Mouse (Mus musculus): ENCODE measurements around the gene Exosc5. TPM values are rescaled to one million over a fixed set of nuclear protein-coding genes. Genes with fewer than 3 reads are reported as not detected.
A peak's percentile ranks its signal among the peaks of the same experiment; 100 is the strongest.

The Exosc5 gene
- 75.6 and 80.6 TPM in 2 replicates for polyA plus RNA-seq (2016; fragmentation: Nextera tagmentation; extraction: Ambion mirVana)

GRCm38 (mm10) chr7:25658657-25659472 lies at the start of gene Exosc5, which contains the start of gene Bckdha:
TSS of gene Exosc5 (plus strand) at chr7:25659164.
TSS of gene Bckdha (minus strand) at chr7:25658981.
- ATAC-seq (ENCODE audit: insufficient number of reproducible peaks, insufficient read depth, low FRiP score, low TSS enrichment), result peak; percentile 96
- Histone ChIP-seq H3K27me3 (no peaks in the 10 kb centered on the region), H3K36me3 (peaks cover 12% of the 10 kb centered on the region), H3K4me1 (peaks cover 24% of the 10 kb centered on the region), H3K4me2 (replicated peaks) (peak within 1 kb of the TSS; percentile 81), H3K4me3 (peak within 1 kb of the TSS; percentile 59), H3K27ac (0 out of 2 replicates have a peak within 1 kb of the TSS, but pooled peaks have one; percentile 12), H3K9ac (peak within 1 kb of the TSS; percentile 65), H3K9me3 (no peaks in the 10 kb centered on the region)
- WGBS, result under 1% methylated on average over 50 of the region's 50 CpGs

- H3K27me3 ChIP-seq, result no peaks in the 10 kb centered on the region
- WGBS, result 26% methylated on average over 6 of the region's 6 CpGs
- H3K4me1 ChIP-seq, result no peaks in the 10 kb centered on the region
- no peak for ATAC-seq (ENCODE audit: insufficient number of reproducible peaks, insufficient read depth, low FRiP score, low TSS enrichment)
- no peak overlapping the region for H3K4me3 ChIP-seq
- H3K4me2 ChIP-seq (replicated peaks), result no peak overlapping the region
- H3K27ac ChIP-seq, result no peak overlapping the region
- H3K36me3 ChIP-seq, result no peaks in the 10 kb centered on the region
- H3K9me3 ChIP-seq, result no peaks in the 10 kb centered on the region
- H3K9ac ChIP-seq, result no peak overlapping the region
Measured at GRCm38 (mm10) chr7:25610056-25610455, 48.9 kb upstream of the Exosc5 start.

GRCm38 (mm10) chr7:25611501-25611900 lies 47.5 kb upstream of the Exosc5 start:
- WGBS, result 39% methylated on average over 7 of the region's 7 CpGs
- Histone ChIP-seq H3K36me3 (no peaks in the 10 kb centered on the region), H3K4me1 (no peaks in the 10 kb centered on the region), H3K4me3 (no peak overlapping the region), H3K27ac (no peak overlapping the region), H3K9me3 (no peaks in the 10 kb centered on the region), H3K9ac (no peak overlapping the region), H3K4me2 (replicated peaks) (no peak overlapping the region), H3K27me3 (no peaks in the 10 kb centered on the region)
- no peak for ATAC-seq (ENCODE audit: insufficient number of reproducible peaks, insufficient read depth, low FRiP score, low TSS enrichment)

- no peak for ATAC-seq (ENCODE audit: insufficient number of reproducible peaks, insufficient read depth, low FRiP score, low TSS enrichment)
- Histone ChIP-seq H3K36me3 (no peaks in the 10 kb centered on the region), H3K4me1 (no peaks in the 10 kb centered on the region), H3K9me3 (no peaks in the 10 kb centered on the region), H3K9ac (no peak overlapping the region), H3K4me2 (replicated peaks) (no peak overlapping the region), H3K4me3 (no peak overlapping the region), H3K27me3 (no peaks in the 10 kb centered on the region), H3K27ac (no peak overlapping the region)
- WGBS, result 86% methylated on average over 5 of the region's 5 CpGs
Measured at GRCm38 (mm10) chr7:25614086-25614485, 44.9 kb upstream of the Exosc5 start.

- H3K9ac ChIP-seq, result no peak overlapping the region
- no peak overlapping the region for H3K27ac ChIP-seq
- no peaks in the 10 kb centered on the region for H3K27me3 ChIP-seq
- ATAC-seq (ENCODE audit: insufficient number of reproducible peaks, insufficient read depth, low FRiP score, low TSS enrichment), result no peak
- no peak overlapping the region for H3K4me3 ChIP-seq
- H3K4me2 ChIP-seq (replicated peaks), result no peak overlapping the region
- H3K9me3 ChIP-seq, result no peaks in the 10 kb centered on the region
- H3K4me1 ChIP-seq, result peaks cover 5% of the 10 kb centered on the region
- WGBS, result 67% methylated on average over 21 of the region's 21 CpGs
- H3K36me3 ChIP-seq, result no peaks in the 10 kb centered on the region
Measured at GRCm38 (mm10) chr7:25614831-25615705, 43.9 kb upstream of the Exosc5 start.

GRCm38 (mm10) chr7:25615706-25616011 lies 43.3 kb upstream of the Exosc5 start, which contains the start of gene Erich4:
TSS of gene Erich4 (minus strand) at chr7:25615892.
- H3K9me3 ChIP-seq, result no peaks in the 10 kb centered on the region
- no peak within 1 kb of the TSS for H3K27ac ChIP-seq
- no peak within 1 kb of the TSS for H3K4me3 ChIP-seq
- H3K4me2 ChIP-seq (replicated peaks), result no peak within 1 kb of the TSS
- peaks cover 5% of the 10 kb centered on the region for H3K4me1 ChIP-seq
- WGBS, result 73% methylated on average over 5 of the region's 5 CpGs
- no peak within 1 kb of the TSS for H3K9ac ChIP-seq
- ATAC-seq (ENCODE audit: insufficient number of reproducible peaks, insufficient read depth, low FRiP score, low TSS enrichment), result no peak
- H3K27me3 ChIP-seq, result no peaks in the 10 kb centered on the region
- no peaks in the 10 kb centered on the region for H3K36me3 ChIP-seq

- no peak for ATAC-seq (ENCODE audit: insufficient number of reproducible peaks, insufficient read depth, low FRiP score, low TSS enrichment)
Measured at GRCm38 (mm10) chr7:25617376-25618160, 41.4 kb upstream of the Exosc5 start.

GRCm38 (mm10) chr7:25618865-25619721 lies 39.9 kb upstream of the Exosc5 start, which contains the start of gene Dmac2:
TSS of gene Dmac2 (plus strand) at chr7:25619414.
- Histone ChIP-seq H3K9ac (peak within 1 kb of the TSS; percentile 50), H3K36me3 (peaks cover 10% of the 10 kb centered on the region), H3K27ac (no peak within 1 kb of the TSS), H3K4me3 (peak within 1 kb of the TSS; percentile 64), H3K4me2 (replicated peaks) (peak within 1 kb of the TSS; percentile 59), H3K9me3 (no peaks in the 10 kb centered on the region), H3K4me1 (peaks cover 5% of the 10 kb centered on the region), H3K27me3 (no peaks in the 10 kb centered on the region)
- WGBS, result 1% methylated on average over 53 of the region's 53 CpGs
- ATAC-seq (ENCODE audit: insufficient number of reproducible peaks, insufficient read depth, low FRiP score, low TSS enrichment), result peak; percentile 78

More at GRCm38 (mm10) chr7:25617376-25618160, 41.4 kb upstream of the Exosc5 start:
- no peak overlapping the region for H3K27ac ChIP-seq
- H3K9me3 ChIP-seq, result no peaks in the 10 kb centered on the region
- H3K36me3 ChIP-seq, result peaks cover 8% of the 10 kb centered on the region; the same call in 1 of the 2 replicates
- peaks cover 5% of the 10 kb centered on the region for H3K4me1 ChIP-seq
- no peaks in the 10 kb centered on the region for H3K27me3 ChIP-seq
- no peak overlapping the region for H3K4me2 ChIP-seq (replicated peaks)
- WGBS, result 84% methylated on average over 10 of the region's 10 CpGs
- no peak overlapping the region for H3K9ac ChIP-seq
- no peak overlapping the region for H3K4me3 ChIP-seq

- no peak overlapping the region for H3K27ac ChIP-seq
- 18% methylated on average over 5 of the region's 5 CpGs for WGBS
- H3K4me2 ChIP-seq (replicated peaks), result peak overlapping the region; percentile 59
- peak overlapping the region; percentile 64 for H3K4me3 ChIP-seq
- H3K4me1 ChIP-seq, result peaks cover 5% of the 10 kb centered on the region
- H3K27me3 ChIP-seq, result no peaks in the 10 kb centered on the region
- peaks cover 13% of the 10 kb centered on the region for H3K36me3 ChIP-seq
- ATAC-seq (ENCODE audit: insufficient number of reproducible peaks, insufficient read depth, low FRiP score, low TSS enrichment), result no peak
- no peaks in the 10 kb centered on the region for H3K9me3 ChIP-seq
- H3K9ac ChIP-seq, result peak overlapping the region; percentile 50
Measured at GRCm38 (mm10) chr7:25619722-25619991, 39.3 kb upstream of the Exosc5 start.

GRCm38 (mm10) chr7:25620101-25620500 lies 38.9 kb upstream of the Exosc5 start:
- H3K9ac ChIP-seq, result no peak overlapping the region; the same call in 1 of the 2 replicates
- no peak overlapping the region for H3K27ac ChIP-seq
- 90% methylated on average over 5 of the region's 5 CpGs for WGBS
- no peak for ATAC-seq (ENCODE audit: insufficient number of reproducible peaks, insufficient read depth, low FRiP score, low TSS enrichment)
- H3K27me3 ChIP-seq, result no peaks in the 10 kb centered on the region
- H3K36me3 ChIP-seq, result peaks cover 13% of the 10 kb centered on the region
- H3K4me2 ChIP-seq (replicated peaks), result peak overlapping the region; percentile 59
- H3K4me1 ChIP-seq, result peaks cover 5% of the 10 kb centered on the region
- H3K9me3 ChIP-seq, result no peaks in the 10 kb centered on the region
- peak overlapping the region; percentile 64 for H3K4me3 ChIP-seq
